Mouse (Mus musculus) limb, embryonic 13.5 days (tissue): ENCODE measurements around the gene Dlx3. TPM values are rescaled to one million over a fixed set of nuclear protein-coding genes. Genes with fewer than 3 reads are reported as not detected.

Source experiments
- ATAC-seq: fragments of 200-750 bp; cut with Nextera tagmentation; 2 replicates; pipeline ENCODE4 v1.8.0; 2017; ENCODE audit warnings: low read depth, moderate number of reproducible peaks, moderate TSS enrichment; ENCODE audit not compliant: low FRiP score
- H3K27ac ChIP-seq: fragments of 300-500 bp; sonication (generic); 2 replicates; pipeline ENCODE4 v1.5.1; 2015; ENCODE audit warnings: inconsistent platforms, mild to moderate bottlenecking, moderate library complexity
- H3K27me3 ChIP-seq: fragments of 300-500 bp; sonication (generic); 2 replicates; pipeline ENCODE4 v1.6.1; 2015; ENCODE audit warnings: mild to moderate bottlenecking, inconsistent platforms
- H3K36me3 ChIP-seq: fragments of 300-500 bp; sonication (generic); 2 replicates; pipeline ENCODE4 v1.6.1; 2015; ENCODE audit warnings: inconsistent platforms, mild to moderate bottlenecking, moderate library complexity
- H3K4me1 ChIP-seq: fragments of 300-500 bp; sonication (generic); 2 replicates; pipeline ENCODE4 v1.6.1; 2015; ENCODE audit warnings: inconsistent platforms
- H3K4me2 ChIP-seq: fragments of 300-500 bp; sonication (generic); replicated peaks from 2 replicates; pipeline ENCODE4 v1.6.1; 2015; ENCODE audit warnings: inconsistent platforms, mild to moderate bottlenecking, moderate library complexity
- H3K4me3 ChIP-seq: fragments of 300-500 bp; sonication (generic); 2 replicates; pipeline ENCODE4 v1.5.1; 2015; ENCODE audit warnings: moderate library complexity, mild to moderate bottlenecking, inconsistent platforms
- H3K9ac ChIP-seq: fragments of 300-500 bp; sonication (generic); 2 replicates; pipeline ENCODE4 v1.6.1; 2015; ENCODE audit warnings: mild to moderate bottlenecking, inconsistent platforms
- H3K9me3 ChIP-seq: fragments of 300-500 bp; sonication (generic); 2 replicates; pipeline ENCODE4 v1.6.1; 2016; ENCODE audit warnings: inconsistent platforms
- WGBS: fragments of 180-500 bp; shearing (Covaris S2); methylation state at CpG from one replicate; pipeline ENCODE4 v1.1.7; 2015; 5-methylcytosine and 5-hydroxymethylcytosine counted together
- polyA plus RNA-seq: library from polyadenylated mRNA; unstranded; fragments of >200 nt; fragmentation: Nextera tagmentation; extraction: Ambion mirVana; gene quantifications from 2 replicates; pipeline ENCODE4 v1.2.1, GENCODE M21; 2015

The Dlx3 gene
- polyA plus RNA-seq, 1 experiment from 2014 or later, result 14.2 TPM

GRCm38 (mm10) chr11:95095596-95095995 is 24.3 kb upstream of the Dlx3 start:
- no peak for ATAC-seq
- WGBS, result 80% methylated on average over 10 of the region's 10 CpGs
- no peak overlapping the region for H3K4me2 ChIP-seq
- H3K9me3 ChIP-seq, result no peaks in the 10 kb centered on the region
- H3K4me3 ChIP-seq, result no peak overlapping the region
- H3K9ac ChIP-seq, result no peak overlapping the region
- no peak overlapping the region for H3K27ac ChIP-seq
- H3K36me3 ChIP-seq, result no peaks in the 10 kb centered on the region
- peaks cover 30% of the 10 kb centered on the region for H3K4me1 ChIP-seq
- H3K27me3 ChIP-seq, result no peaks in the 10 kb centered on the region

DNA sequence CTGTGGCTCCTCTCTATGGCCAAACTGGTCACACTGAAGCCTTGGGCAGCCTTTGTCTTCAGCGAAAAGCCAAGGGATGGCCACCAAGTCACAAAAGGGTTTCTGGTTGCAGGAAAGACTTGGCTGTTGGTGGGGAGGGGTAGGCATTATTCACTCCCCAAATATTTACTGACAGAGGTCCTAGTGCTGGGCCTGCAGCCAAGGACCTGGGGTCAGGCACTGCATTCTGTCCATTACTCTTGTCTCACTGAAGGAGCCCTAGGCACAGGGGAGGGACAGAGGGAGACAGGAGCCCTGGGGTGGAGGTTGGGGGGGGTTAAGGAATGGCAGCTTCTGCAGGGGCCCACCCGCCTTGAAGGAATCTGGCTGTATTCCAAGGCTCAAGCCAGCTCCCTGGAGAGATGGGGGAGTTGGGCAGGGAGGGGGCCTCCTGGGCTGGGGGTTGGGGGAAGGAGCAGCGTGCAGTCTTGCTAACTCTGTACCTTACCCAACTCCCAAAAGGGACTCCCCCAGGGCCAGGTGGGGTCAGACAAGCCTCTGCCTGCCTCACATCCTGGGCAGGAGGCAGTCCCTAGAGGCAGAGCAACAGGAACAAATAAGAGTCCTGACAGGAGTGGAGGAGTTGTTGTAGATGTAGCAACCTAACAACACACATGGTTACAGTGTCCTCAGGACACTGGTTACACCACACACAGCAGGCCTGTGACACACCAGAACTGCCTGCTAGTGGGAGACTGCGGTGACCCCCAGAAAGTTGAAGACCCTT is 23.1 kb upstream of the Dlx3 start:
- Histone ChIP-seq H3K36me3 (no peaks in the 10 kb centered on the region), H3K4me1 (peaks cover 30% of the 10 kb centered on the region), H3K9me3 (no peaks in the 10 kb centered on the region), H3K27ac (no peak overlapping the region), H3K4me2 (no peak overlapping the region; the same call in 1 of the 2 replicates), H3K27me3 (no peaks in the 10 kb centered on the region), H3K9ac (no peak overlapping the region), H3K4me3 (no peak overlapping the region)
- ATAC-seq, result peak; percentile 38; the same call in 1 of the 2 replicates
- 44% methylated on average over 4 of the region's 4 CpGs for WGBS

- Histone ChIP-seq H3K27ac (no peak overlapping the region), H3K9me3 (no peaks in the 10 kb centered on the region)
Measured at GRCm38 (mm10) chr11:95097889-95098288, 22.0 kb upstream of the Dlx3 start.

GRCm38 (mm10) chr11:95098346-95099095 is 21.4 kb upstream of the Dlx3 start:
- H3K9me3 ChIP-seq, result no peaks in the 10 kb centered on the region
- H3K27ac ChIP-seq, result no peak overlapping the region
- no peak for ATAC-seq
- H3K4me1 ChIP-seq, result peaks cover 30% of the 10 kb centered on the region
- no peak overlapping the region for H3K4me3 ChIP-seq
- H3K4me2 ChIP-seq, result no peak overlapping the region
- H3K9ac ChIP-seq, result no peak overlapping the region
- 0 out of 2 replicates have a peak, but pooled peaks cover under 1% of the 10 kb centered on the region for H3K27me3 ChIP-seq
- 61% methylated on average over 5 of the region's 5 CpGs for WGBS
- no peaks in the 10 kb centered on the region for H3K36me3 ChIP-seq

More at GRCm38 (mm10) chr11:95097889-95098288, 22.0 kb upstream of the Dlx3 start:
- H3K36me3 ChIP-seq, result no peaks in the 10 kb centered on the region
- WGBS, result 63% methylated on average over 6 of the region's 6 CpGs
- H3K4me1 ChIP-seq, result peaks cover 30% of the 10 kb centered on the region
- H3K4me3 ChIP-seq, result no peak overlapping the region
- H3K9ac ChIP-seq, result no peak overlapping the region
- ATAC-seq, result no peak
- H3K27me3 ChIP-seq, result no peaks in the 10 kb centered on the region
- no peak overlapping the region for H3K4me2 ChIP-seq

DNA sequence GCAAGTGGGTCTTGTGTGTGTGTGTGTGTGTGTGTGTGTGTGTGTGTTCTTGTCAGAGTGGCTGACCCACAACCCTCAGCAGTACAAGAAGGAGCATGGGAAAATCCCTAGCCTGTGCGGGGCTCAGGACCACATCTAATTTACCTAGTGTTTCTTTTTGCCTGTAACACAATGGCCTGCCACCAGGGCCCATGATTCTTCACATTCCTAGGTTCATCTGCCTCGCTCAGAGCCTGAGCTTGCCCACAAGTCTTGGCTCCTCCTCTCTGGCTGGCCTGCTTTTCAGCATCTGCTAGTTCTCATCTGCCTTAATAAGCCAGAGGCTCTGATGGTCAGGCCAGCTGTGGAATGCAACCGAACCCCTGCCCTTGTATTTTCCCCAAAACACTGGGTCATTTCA is 19.5 kb upstream of the Dlx3 start:
- peaks cover 34% of the 10 kb centered on the region for H3K4me1 ChIP-seq
- H3K36me3 ChIP-seq, result no peaks in the 10 kb centered on the region
- no peaks in the 10 kb centered on the region for H3K9me3 ChIP-seq
- 27% methylated on average over 3 of the region's 3 CpGs for WGBS
- no peak for ATAC-seq
- no peak overlapping the region for H3K4me2 ChIP-seq
- no peak overlapping the region for H3K27ac ChIP-seq
- no peak overlapping the region for H3K4me3 ChIP-seq
- peaks cover 17% of the 10 kb centered on the region for H3K27me3 ChIP-seq
- H3K9ac ChIP-seq, result no peak overlapping the region

GRCm38 (mm10) chr11:95101071-95101788 is 18.7 kb upstream of the Dlx3 start:
- no peak overlapping the region for H3K4me2 ChIP-seq
- ATAC-seq, result no peak
- H3K4me3 ChIP-seq, result no peak overlapping the region
- peaks cover 40% of the 10 kb centered on the region for H3K4me1 ChIP-seq
- no peaks in the 10 kb centered on the region for H3K9me3 ChIP-seq
- WGBS, result 33% methylated on average over 16 of the region's 16 CpGs
- no peak overlapping the region for H3K27ac ChIP-seq
- peaks cover 26% of the 10 kb centered on the region for H3K27me3 ChIP-seq
- no peaks in the 10 kb centered on the region for H3K36me3 ChIP-seq
- no peak overlapping the region for H3K9ac ChIP-seq

DNA sequence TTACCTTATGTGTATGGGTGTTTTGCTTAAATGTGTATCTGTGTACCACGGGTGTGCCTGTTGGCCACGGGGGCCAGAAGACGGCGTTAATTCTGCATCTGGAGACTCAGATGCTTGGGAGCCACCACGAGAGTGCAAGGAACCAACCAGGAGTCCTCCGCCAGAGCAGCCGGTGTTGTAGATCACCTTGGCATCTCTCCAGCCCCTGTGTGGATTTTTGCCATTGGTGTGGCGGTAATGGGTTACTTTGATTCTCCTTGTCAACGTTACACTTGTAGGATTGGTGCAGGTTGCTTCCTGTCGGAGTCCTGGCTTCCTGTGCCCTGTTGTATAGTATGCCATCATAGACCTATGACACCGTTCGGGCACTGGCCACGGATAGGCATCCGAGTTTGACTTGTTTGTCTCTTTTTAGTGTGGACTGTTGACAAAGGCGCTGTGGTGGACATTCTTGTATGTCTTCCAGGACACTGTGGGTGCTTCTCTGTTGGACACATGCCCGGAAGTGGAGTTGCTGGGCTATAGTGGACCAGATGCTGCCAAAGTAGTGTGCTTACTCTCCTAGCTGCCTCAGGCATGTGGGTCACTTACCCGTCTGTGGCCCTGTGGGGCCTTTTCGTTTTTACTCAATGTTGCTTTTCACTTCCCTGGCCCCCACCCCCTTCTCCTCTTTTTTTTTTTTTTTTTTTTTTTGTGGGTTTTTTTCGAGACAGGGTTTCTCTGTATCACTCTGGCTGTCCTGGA is 17.6 kb upstream of the Dlx3 start:
- no peak overlapping the region for H3K27ac ChIP-seq
- H3K9me3 ChIP-seq, result no peaks in the 10 kb centered on the region
- H3K4me3 ChIP-seq, result no peak overlapping the region
- peaks cover 31% of the 10 kb centered on the region for H3K27me3 ChIP-seq
- WGBS, result 90% methylated on average over 19 of the region's 19 CpGs
- no peak overlapping the region for H3K9ac ChIP-seq
- H3K36me3 ChIP-seq, result no peaks in the 10 kb centered on the region
- no peak for ATAC-seq
- H3K4me1 ChIP-seq, result peaks cover 34% of the 10 kb centered on the region
- no peak overlapping the region for H3K4me2 ChIP-seq

GRCm38 (mm10) chr11:95104266-95104665 is 15.7 kb upstream of the Dlx3 start:
- Histone ChIP-seq H3K9me3 (no peaks in the 10 kb centered on the region), H3K27me3 (peaks cover 31% of the 10 kb centered on the region), H3K27ac (no peak overlapping the region), H3K36me3 (no peaks in the 10 kb centered on the region), H3K4me3 (no peak overlapping the region), H3K4me2 (no peak overlapping the region), H3K4me1 (peaks cover 18% of the 10 kb centered on the region), H3K9ac (no peak overlapping the region)
- no peak for ATAC-seq
- whole genome bisulfite sequencing, result 42% methylated on average over 6 of the region's 6 CpGs

DNA sequence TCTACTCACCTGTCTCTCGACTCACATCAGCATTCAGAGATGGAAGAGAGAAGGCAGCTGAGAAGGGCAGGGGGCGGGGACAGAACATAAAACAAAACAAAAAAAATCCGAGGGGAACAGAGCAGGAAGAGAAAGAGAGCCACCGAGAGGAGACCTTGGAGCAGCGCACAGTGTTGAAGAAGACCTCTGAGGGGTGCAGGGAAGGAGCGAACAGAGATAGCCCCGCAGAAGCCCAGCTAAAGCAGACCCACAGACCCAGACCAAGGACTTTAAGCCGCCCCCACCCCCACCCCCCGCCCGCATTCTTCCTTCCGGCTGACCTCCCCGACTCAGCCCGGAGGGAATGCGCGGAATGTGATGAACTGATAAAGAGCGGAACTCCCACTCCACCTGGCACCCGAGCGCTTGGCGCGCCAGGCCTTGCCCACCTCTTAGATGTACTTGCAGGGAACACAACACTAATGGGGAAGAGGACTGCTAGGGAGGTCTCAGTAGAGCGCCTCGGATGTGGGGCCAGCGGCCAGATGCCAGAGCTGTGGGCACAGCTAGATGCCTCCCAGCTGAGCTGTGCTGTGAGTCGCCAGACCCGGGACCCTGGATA is 14.5 kb upstream of the Dlx3 start:
- WGBS, result under 1% methylated on average over 24 of the region's 25 CpGs
- Histone ChIP-seq H3K9ac (peak overlapping the region; percentile 25; the same call in 1 of the 2 replicates), H3K27me3 (peaks cover 31% of the 10 kb centered on the region), H3K9me3 (no peaks in the 10 kb centered on the region), H3K4me2 (peak overlapping the region; percentile 55), H3K27ac (no peak overlapping the region), H3K4me3 (peak overlapping the region; percentile 22; the same call in 1 of the 2 replicates), H3K4me1 (peaks cover 17% of the 10 kb centered on the region), H3K36me3 (no peaks in the 10 kb centered on the region)
- no peak for ATAC-seq

DNA sequence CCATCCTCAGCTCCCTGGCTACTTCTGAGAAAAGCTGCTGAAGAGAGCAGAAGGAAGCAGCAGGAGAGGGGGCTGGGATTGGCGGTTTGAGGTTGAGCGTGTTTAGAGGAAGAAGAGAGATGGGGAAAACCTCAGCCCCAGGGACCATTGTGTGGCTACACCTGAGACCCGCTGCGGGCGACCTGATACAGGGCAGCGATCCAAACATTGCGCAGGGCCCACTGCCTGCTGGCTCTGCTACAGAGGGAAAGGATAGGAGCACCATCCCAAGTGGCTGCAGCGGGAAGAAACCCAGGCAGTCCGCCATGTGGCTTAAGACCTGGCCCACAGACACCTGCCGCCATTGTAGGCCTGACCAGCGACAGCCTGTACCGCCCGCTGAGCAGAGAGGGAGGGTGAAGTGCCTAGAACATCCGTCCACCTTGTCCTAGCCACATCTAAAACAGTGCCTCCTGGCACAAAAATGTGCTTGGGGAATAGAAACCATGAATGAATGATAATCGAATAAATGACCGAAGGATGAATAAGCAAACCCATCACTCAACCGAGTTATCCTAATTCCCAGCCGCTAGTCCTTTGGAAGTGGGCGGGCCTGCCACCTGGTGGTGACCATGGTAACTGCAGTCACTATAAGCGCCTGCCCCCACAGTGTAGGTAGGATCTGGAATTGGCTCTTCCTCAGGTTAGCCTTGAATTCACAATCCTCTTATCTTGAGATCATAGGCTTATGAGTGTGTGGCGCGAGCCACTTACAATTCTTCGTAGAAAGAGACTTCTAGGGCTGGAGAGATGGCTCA is 13.3 kb upstream of the Dlx3 start:
- ATAC-seq, result peak; percentile 43; the same call in 1 of the 2 replicates
- peaks cover 31% of the 10 kb centered on the region for H3K27me3 ChIP-seq
- H3K4me2 ChIP-seq, result peak overlapping the region; percentile 23; the same call in 1 of the 2 replicates
- WGBS, result 32% methylated on average over 23 of the region's 23 CpGs
- no peak overlapping the region for H3K27ac ChIP-seq
- H3K9me3 ChIP-seq, result no peaks in the 10 kb centered on the region
- H3K9ac ChIP-seq, result no peak overlapping the region
- no peak overlapping the region for H3K4me3 ChIP-seq
- H3K4me1 ChIP-seq, result peaks cover 14% of the 10 kb centered on the region
- no peaks in the 10 kb centered on the region for H3K36me3 ChIP-seq
